Mouse (Mus musculus): Measurements from ENCODE around the gene Lrrc27. TPM values are rescaled to one million over a fixed set of nuclear protein-coding genes. Genes with fewer than 3 reads are reported as not detected.

The Lrrc27 gene
- polyA plus RNA-seq, 1 experiment: 5.4 TPM

DNA sequence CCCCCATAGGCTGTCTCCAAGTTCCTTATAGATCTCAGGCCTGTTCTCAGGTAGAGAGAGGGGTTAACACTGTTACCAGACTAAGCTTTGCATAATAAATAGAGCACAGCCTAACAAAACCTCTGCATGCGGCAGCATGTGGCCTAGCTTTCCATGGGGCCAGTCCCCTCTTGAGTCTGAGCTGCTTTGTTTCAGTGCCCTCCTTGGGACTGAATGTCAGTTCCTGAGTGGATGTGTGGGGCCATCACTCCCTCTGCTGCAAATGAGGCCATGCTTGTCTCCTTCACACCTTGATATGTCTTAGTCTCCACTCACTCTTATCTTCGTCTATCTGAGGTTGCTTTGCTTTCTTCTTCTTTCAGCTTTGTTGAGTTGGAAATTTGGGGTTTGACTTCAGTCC lies 9.1 kb downstream of the Lrrc27 start:
- H3K27me3 ChIP-seq (ENCODE audit: control insufficient read depth, insufficient read depth, insufficient read length): no peaks in the 10 kb centered on the region
- TF ChIP-seq MAX (IDR thresholded peaks at IDR 0.05) (no peak), CEBPB (IDR thresholded peaks at IDR 0.05; ENCODE audit: low read depth) (no peak), MYOD1 (IDR thresholded peaks at IDR 0.05; ENCODE audit: control insufficient read depth, insufficient read length, low read depth) (no peak), MYOG (IDR thresholded peaks at IDR 0.05; ENCODE audit: control insufficient read depth, extremely low read depth, insufficient read length) (no peak), USF1 (IDR thresholded peaks at IDR 0.05; ENCODE audit: low read depth) (no peak)
- H3K4me3 ChIP-seq (ENCODE audit: insufficient read depth, poor library complexity, severe bottlenecking): no peak overlapping the region

GRCm38 (mm10) chr7:139222341-139222740 lies 9.6 kb downstream of the Lrrc27 start:
- Histone ChIP-seq H3K4me3 (ENCODE audit: insufficient read depth, poor library complexity, severe bottlenecking) (no peak overlapping the region), H3K79me3 (ENCODE audit: low read depth) (no peaks in the 10 kb centered on the region), H3ac (ENCODE audit: control insufficient read depth, insufficient read length, low read depth) (no peak overlapping the region), H3K27me3 (ENCODE audit: control insufficient read depth, insufficient read depth, insufficient read length) (no peaks in the 10 kb centered on the region), H3K36me3 (ENCODE audit: control insufficient read depth, insufficient read depth) (no peaks in the 10 kb centered on the region), H3K79me2 (ENCODE audit: control insufficient read depth, insufficient read depth) (no peaks in the 10 kb centered on the region)
- TF ChIP-seq CTCF (IDR thresholded peaks at IDR 0.05; ENCODE audit: control insufficient read depth, insufficient read depth, insufficient read length) (no peak), MAX (IDR thresholded peaks at IDR 0.05) (no peak), USF1 (IDR thresholded peaks at IDR 0.05; ENCODE audit: low read depth) (no peak), MYOG (IDR thresholded peaks at IDR 0.05; ENCODE audit: control insufficient read depth, extremely low read depth, insufficient read length) (no peak), MYOD1 (IDR thresholded peaks at IDR 0.05; ENCODE audit: control insufficient read depth, insufficient read length, low read depth) (no peak), FOSL1 (IDR thresholded peaks at IDR 0.05; ENCODE audit: insufficient read depth, low read length, poor library complexity, severe bottlenecking) (no peak), CEBPB (IDR thresholded peaks at IDR 0.05; ENCODE audit: low read depth) (no peak)

More for the DNA sequence above, 9.1 kb downstream of the Lrrc27 start:
- no peaks in the 10 kb centered on the region for H3K36me3 ChIP-seq (ENCODE audit: control insufficient read depth, insufficient read depth)
- H3K79me3 ChIP-seq (ENCODE audit: low read depth): no peaks in the 10 kb centered on the region
- H3ac ChIP-seq (ENCODE audit: control insufficient read depth, insufficient read length, low read depth): no peak overlapping the region
- H3K79me2 ChIP-seq (ENCODE audit: control insufficient read depth, insufficient read depth): no peaks in the 10 kb centered on the region

DNA sequence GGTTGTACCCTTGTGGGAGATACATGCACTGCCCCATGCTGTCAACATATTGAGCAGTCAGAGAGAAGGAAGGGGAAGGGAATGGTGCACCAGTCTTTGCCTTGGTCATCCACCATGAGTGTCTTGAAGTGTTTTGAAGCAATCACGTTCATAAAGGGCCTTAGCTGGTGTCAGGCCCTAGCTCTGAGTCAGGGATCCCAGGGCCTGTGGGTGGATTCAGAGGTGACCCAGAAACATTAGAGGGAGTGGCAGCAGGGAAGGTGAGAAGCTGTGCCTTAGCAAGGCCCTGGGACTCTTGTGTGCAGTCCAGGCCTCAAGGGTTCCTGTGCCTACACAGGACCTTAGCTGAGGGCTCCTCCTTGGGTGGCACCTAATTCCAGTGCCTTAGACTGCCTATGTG lies 11.3 kb downstream of the Lrrc27 start:
- no peaks in the 10 kb centered on the region for H3K79me2 ChIP-seq (ENCODE audit: control insufficient read depth, insufficient read depth)
- no peak for TF ChIP-seq USF1 (IDR thresholded peaks at IDR 0.05; ENCODE audit: low read depth)
- no peak for TF ChIP-seq MAX (IDR thresholded peaks at IDR 0.05)
- TF ChIP-seq CEBPB (IDR thresholded peaks at IDR 0.05; ENCODE audit: low read depth): no peak
- TF ChIP-seq MYOD1 (IDR thresholded peaks at IDR 0.05; ENCODE audit: control insufficient read depth, insufficient read length, low read depth): no peak
- TF ChIP-seq FOSL1 (IDR thresholded peaks at IDR 0.05; ENCODE audit: insufficient read depth, low read length, poor library complexity, severe bottlenecking): no peak
- TF ChIP-seq MYOG (IDR thresholded peaks at IDR 0.05; ENCODE audit: control insufficient read depth, extremely low read depth, insufficient read length): no peak
- no peak for TF ChIP-seq CTCF (IDR thresholded peaks at IDR 0.05; ENCODE audit: control insufficient read depth, insufficient read depth, insufficient read length)
- H3K36me3 ChIP-seq (ENCODE audit: control insufficient read depth, insufficient read depth): no peaks in the 10 kb centered on the region
- no peak overlapping the region for H3K4me3 ChIP-seq (ENCODE audit: insufficient read depth, poor library complexity, severe bottlenecking)
- H3K79me3 ChIP-seq (ENCODE audit: low read depth): no peaks in the 10 kb centered on the region
- H3K27me3 ChIP-seq (ENCODE audit: control insufficient read depth, insufficient read depth, insufficient read length): no peaks in the 10 kb centered on the region
- H3ac ChIP-seq (ENCODE audit: control insufficient read depth, insufficient read length, low read depth): no peak overlapping the region

- Histone ChIP-seq H3K27me3 (ENCODE audit: control insufficient read depth, insufficient read depth, insufficient read length) (no peaks in the 10 kb centered on the region), H3K79me3 (ENCODE audit: low read depth) (no peaks in the 10 kb centered on the region), H3ac (ENCODE audit: control insufficient read depth, insufficient read length, low read depth) (no peak overlapping the region), H3K4me3 (ENCODE audit: insufficient read depth, poor library complexity, severe bottlenecking) (no peak overlapping the region), H3K36me3 (ENCODE audit: control insufficient read depth, insufficient read depth) (no peaks in the 10 kb centered on the region), H3K79me2 (ENCODE audit: control insufficient read depth, insufficient read depth) (no peaks in the 10 kb centered on the region)
- TF ChIP-seq MYOG (IDR thresholded peaks at IDR 0.05; ENCODE audit: control insufficient read depth, extremely low read depth, insufficient read length): no peak
- no peak for TF ChIP-seq FOSL1 (IDR thresholded peaks at IDR 0.05; ENCODE audit: insufficient read depth, low read length, poor library complexity, severe bottlenecking)
- no peak for TF ChIP-seq CTCF (IDR thresholded peaks at IDR 0.05; ENCODE audit: control insufficient read depth, insufficient read depth, insufficient read length)
- no peak for TF ChIP-seq CEBPB (IDR thresholded peaks at IDR 0.05; ENCODE audit: low read depth)
- no peak for TF ChIP-seq USF1 (IDR thresholded peaks at IDR 0.05; ENCODE audit: low read depth)
- no peak for TF ChIP-seq MYOD1 (IDR thresholded peaks at IDR 0.05; ENCODE audit: control insufficient read depth, insufficient read length, low read depth)
- no peak for TF ChIP-seq MAX (IDR thresholded peaks at IDR 0.05)
These were observed 11.9 kb downstream of the Lrrc27 start for GRCm38 (mm10) chr7:139224725-139225124.

DNA sequence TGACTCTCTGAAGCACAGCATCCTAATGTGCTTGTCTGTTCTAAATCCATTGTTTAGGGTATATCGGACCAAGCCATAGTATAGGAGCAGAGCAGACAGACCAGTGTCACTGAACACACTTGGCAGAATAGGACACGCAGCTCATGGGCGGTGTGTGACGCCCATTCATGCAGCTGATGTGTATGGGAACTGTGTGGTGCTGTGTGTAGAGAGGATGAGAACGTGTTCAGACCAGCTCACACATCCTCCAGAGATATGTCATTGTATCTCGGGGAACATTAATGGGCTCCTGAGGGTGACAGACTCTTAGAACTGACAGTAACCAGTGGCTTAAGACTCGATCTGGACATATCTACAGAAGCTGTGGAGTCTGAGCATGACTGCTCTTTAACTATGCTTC lies 13.6 kb downstream of the Lrrc27 start:
- Histone ChIP-seq H3K79me2 (ENCODE audit: control insufficient read depth, insufficient read depth) (no peaks in the 10 kb centered on the region), H3K27me3 (ENCODE audit: control insufficient read depth, insufficient read depth, insufficient read length) (no peaks in the 10 kb centered on the region), H3K36me3 (ENCODE audit: control insufficient read depth, insufficient read depth) (no peaks in the 10 kb centered on the region), H3K4me3 (ENCODE audit: insufficient read depth, poor library complexity, severe bottlenecking) (no peak overlapping the region), H3K79me3 (ENCODE audit: low read depth) (no peaks in the 10 kb centered on the region), H3ac (ENCODE audit: control insufficient read depth, insufficient read length, low read depth) (no peak overlapping the region)
- TF ChIP-seq FOSL1 (IDR thresholded peaks at IDR 0.05; ENCODE audit: insufficient read depth, low read length, poor library complexity, severe bottlenecking): no peak
- no peak for TF ChIP-seq CTCF (IDR thresholded peaks at IDR 0.05; ENCODE audit: control insufficient read depth, insufficient read depth, insufficient read length)
- no peak for TF ChIP-seq MAX (IDR thresholded peaks at IDR 0.05)
- no peak for TF ChIP-seq MYOG (IDR thresholded peaks at IDR 0.05; ENCODE audit: control insufficient read depth, extremely low read depth, insufficient read length)
- TF ChIP-seq MYOD1 (IDR thresholded peaks at IDR 0.05; ENCODE audit: control insufficient read depth, insufficient read length, low read depth): no peak
- TF ChIP-seq USF1 (IDR thresholded peaks at IDR 0.05; ENCODE audit: low read depth): no peak
- no peak for TF ChIP-seq CEBPB (IDR thresholded peaks at IDR 0.05; ENCODE audit: low read depth)
